Mouse (Mus musculus) adrenal gland (tissue): ENCODE results near the gene Ankrd36.
"Not testable (repeated sequence)": the region's sequence is repeated elsewhere in the genome, so short reads cannot be mapped to it uniquely, and the experiment has no call there.

Experiments
- intact Hi-C: fragments of 180-260 bp; cut with DNase I; formaldehyde crosslinking; loops from one replicate; pipeline ENCODE4 v1.15.1; 2025

Ankrd36 gene

DNA sequence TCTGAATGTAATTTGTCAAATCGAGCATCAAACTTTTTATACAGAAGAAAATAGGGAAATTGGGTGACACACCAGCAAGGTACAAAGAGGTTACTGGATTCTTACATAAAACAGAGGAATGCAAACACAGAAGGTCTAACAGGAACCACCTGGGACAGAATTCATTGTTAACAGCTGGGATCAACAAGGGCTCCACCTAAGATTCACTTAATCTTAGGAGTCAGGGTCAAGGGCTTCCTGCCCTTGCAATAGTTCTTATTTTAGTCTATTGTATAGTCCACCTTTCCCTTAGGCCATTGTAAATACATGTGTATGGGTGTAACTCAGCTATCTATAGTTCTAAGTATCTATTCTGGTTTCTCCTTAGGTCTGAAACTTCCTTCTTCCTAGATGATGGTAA, 24.8 kb upstream of the Ankrd36 start:
- intact Hi-C loops: loop anchor here (10.0 kb wide), 1 partner anchor 160 kb away; no protein-coding TSS in a partner anchor

- intact Hi-C loops: loop anchor here (10.0 kb wide), 1 partner anchor 159 kb away; no protein-coding TSS in a partner anchor
Measured at GRCm38 (mm10) chr11:5545457-5545856, 24.0 kb upstream of the Ankrd36 start.

DNA sequence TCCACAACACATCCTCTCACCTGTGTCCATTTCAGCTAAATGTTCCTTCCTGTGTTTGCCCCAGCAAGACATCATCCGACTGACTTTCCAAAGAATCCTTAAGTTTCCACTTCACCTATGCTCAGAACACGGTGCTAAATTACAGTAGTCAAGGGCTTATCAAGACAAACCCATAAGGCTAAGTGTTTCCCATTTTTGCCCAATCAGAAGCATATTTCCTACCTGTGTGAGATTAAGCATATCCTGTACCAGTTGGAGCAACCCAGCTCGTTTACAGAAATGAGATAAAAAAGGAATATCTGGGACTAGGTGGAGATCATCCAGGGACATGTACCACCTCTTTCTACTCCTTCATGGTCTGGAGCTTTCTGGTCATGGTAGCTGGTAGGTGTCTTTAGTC, 22.8 kb upstream of the Ankrd36 start:
- intact Hi-C loops: loop anchor here (10.0 kb wide), 1 partner anchor 158 kb away; no protein-coding TSS in a partner anchor

- intact Hi-C loops: no loop called here
Measured at GRCm38 (mm10) chr11:5551430-5551829, 18.1 kb upstream of the Ankrd36 start.

DNA sequence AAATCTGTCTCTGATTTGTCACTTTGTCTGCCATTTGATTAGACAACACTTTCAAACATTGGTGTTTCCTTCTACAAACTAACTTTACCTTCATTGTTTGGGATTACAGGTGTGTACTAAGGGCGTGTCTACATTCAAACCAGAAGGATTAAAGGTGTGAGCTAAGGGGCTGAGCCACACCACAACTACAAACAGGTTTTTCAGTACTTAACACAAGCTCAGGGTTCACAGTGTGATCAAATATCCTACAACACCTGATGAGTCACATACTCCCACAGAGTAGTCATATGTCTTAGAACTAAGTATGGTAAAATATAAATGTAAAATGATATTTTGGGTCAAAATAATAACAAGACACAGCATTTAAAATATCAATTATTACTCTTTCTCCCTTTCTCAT, 17.6 kb upstream of the Ankrd36 start:
- intact Hi-C loops: no loop called here

DNA sequence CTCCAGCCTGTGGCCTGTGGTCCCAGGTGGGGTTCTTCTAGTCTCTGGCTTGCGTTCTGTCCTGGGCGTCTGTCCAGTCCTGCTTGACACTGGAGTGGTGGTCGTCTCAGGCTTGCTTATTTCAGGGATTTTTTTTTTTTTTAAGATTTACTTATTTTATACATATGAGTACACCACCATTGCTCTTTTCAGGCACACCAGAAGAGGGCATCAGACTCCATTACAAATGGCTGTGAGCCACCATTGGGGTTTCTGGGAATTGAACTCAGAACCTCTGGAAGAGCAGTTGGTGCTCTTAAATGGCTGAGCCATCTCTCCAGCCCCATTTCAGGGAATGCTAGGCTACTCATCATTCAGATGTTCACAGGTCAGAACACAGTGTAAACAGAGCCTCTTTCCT, 9.2 kb upstream of the Ankrd36 start:
- intact Hi-C loops: no loop called here

- intact Hi-C loops: no loop called here
Measured at GRCm38 (mm10) chr11:5562625-5563268, 6.7 kb upstream of the Ankrd36 start.

DNA sequence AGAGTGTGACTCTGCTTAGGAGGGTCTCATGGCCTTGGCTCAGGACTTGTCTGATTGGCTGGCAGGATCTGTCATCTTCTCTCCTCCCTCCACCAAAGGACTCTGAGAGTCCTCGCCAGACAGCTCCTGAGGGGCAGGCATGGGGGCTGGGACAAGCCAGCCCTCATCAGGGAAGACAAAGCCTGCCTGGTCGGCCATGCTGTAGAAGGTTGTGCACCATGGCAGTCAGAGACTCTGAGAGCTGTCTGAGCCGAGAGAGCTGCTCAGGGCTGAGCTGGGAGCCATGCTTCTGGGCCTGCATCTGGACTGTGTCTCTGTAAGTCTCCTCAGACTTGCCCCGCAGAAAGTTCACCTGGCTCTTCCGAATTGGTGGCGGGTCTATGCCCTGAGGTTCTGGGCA, 5.6 kb upstream of the Ankrd36 start:
- intact Hi-C loops: no loop called here

DNA sequence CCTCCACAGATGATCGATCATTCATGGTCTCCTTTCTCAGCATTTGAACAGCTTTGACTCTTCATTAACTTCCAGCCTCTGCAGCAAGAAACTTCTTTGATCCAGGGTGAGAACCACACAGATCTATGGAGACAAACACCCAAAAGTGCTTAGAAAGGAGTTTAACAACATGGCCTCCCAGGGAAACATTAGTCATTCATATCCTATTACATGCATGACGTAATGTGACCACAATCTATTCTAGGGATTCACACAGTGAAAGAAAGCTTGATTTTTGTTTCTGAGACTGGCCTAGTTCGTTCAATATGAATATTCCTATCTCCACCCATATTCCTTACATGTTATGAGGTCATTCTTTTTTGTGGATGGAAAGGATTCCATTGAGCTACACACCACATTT, 3.9 kb upstream of the Ankrd36 start:
- intact Hi-C loops: no loop called here

DNA sequence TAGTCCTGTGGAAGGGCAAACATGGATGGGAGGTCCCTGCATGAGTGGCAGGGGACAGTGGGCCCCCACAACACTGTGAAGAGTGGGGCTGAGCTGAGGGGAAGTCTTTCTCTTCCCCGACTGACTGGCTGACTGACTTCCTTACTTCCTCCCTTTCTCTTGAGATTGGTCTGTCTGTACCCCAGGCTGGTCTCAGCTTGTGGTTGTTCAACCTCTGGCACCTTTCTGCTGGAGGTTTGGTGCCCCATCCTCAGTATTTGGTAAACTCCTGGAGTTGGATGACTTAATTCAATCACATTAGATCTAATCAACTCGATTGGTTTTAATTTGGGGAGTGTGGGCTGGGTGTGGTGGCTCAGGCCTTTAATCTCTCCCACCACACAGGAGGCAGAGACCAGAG, 3.0 kb upstream of the Ankrd36 start:
- intact Hi-C loops: no loop called here

DNA sequence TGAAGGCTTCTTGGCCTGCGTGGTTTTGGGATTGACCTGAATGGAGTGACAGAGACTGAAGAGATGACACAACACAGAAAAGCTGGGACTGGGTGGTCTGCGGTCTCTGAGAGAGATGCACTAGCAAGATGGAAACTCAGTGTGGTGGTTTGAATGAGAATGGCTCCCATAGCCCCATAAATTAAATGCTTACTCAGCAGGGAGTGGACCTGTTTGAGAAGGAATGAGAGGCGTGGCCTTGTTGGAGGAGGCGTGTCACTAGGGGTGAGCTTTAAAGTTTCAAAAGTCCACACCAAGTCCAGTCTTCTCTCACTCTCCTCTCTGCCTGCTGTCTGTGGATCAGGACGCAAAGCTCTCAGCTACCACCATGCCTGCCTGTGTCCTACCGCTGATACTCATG, 1.8 kb upstream of the Ankrd36 start:
- intact Hi-C loops: no loop called here

- intact Hi-C loops: no loop called here
Measured at GRCm38 (mm10) chr11:5568082-5568481, 1.4 kb upstream of the Ankrd36 start.

DNA sequence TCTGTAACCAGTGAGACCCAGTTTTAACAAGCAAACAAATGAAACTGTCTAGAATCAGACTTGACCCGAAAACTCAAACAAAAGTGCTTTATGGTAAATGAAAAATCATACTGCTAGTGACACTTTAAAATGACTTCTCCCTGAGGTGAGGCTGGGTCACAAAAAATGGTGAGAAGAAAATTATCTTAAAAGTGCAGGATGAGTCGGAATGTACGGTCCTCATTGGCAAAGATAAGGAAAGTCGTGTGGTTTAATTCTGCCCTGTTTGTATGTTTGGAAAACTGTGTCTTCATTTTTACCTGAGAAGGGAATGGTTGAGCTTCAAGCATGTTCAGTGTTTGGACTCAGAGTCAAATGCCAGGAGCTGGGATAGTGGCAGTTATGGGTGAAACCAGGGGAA, 2.4 kb downstream of the Ankrd36 start:
- intact Hi-C loops: no loop called here

- intact Hi-C loops: no loop called here
Measured at GRCm38 (mm10) chr11:5573821-5574220, 4.3 kb downstream of the Ankrd36 start.

DNA sequence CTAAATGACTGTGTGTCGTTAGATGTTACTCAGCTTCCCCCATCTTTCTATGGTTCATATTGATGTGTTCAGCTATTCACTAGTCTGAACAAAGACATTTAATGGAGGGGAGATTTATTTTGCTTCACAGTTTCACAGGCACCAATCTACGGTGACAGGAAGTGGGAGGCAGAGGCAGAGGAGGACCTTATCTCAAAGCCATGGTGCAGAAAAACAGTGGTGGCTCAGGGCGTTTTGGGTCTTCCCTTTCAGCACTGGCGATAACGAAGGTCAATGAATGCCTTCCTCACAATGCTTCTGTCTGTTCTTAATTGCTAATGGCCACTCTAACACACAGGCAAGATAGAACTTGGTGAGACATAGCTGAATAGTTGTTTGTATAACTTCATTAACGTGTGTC, 5.6 kb downstream of the Ankrd36 start:
- intact Hi-C loops: no loop called here

DNA sequence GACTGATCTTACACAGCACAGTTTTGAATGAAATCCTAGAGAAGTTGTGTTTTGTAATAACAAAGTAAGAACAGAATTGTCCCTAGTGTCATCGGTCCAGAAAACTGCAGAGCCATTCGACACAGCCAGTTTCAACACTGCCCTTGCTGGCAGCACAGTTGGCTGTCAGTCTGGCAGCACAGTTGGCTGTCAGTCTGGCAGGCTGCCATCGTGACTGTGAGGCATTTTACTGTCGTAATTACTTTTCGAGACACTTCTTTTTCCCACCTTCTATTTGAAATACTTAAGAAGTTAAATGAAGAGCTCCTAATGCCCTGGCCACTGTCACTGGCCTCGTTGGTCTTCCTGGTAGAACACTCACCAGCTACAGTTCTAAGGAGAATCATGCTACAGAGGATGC, 22.9 kb downstream of the Ankrd36 start:
- intact Hi-C loops: no loop called here

- intact Hi-C loops: no loop called here
Measured at GRCm38 (mm10) chr11:5595381-5595791, 25.9 kb downstream of the Ankrd36 start.

- intact Hi-C loops: no loop called here
Measured at GRCm38 (mm10) chr11:5595792-5596191, 26.3 kb downstream of the Ankrd36 start.

GRCm38 (mm10) chr11:5596756-5597155, 27.3 kb downstream of the Ankrd36 start:
- intact Hi-C loops: no loop called here

DNA sequence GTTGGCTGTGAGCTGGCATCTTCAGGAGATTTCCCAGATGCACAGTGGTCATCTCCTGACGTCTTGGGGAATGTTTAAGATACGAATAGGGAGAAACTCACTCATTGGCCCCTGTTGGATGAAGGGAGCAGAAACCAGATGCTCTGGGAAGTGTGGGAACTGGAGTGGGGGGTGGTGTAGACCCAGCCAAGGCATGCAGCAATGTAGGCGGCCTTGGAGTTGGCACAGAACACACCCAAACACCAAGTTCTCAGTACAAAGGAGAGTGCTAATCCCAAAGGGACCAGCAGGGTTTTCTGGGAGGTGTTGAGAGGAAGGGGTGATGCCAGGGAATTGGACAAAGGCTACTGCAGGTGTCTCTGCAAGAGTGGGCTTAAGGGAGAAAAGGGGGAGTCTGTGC, 35.9 kb downstream of the Ankrd36 start:
- intact Hi-C loops: no loop called here

DNA sequence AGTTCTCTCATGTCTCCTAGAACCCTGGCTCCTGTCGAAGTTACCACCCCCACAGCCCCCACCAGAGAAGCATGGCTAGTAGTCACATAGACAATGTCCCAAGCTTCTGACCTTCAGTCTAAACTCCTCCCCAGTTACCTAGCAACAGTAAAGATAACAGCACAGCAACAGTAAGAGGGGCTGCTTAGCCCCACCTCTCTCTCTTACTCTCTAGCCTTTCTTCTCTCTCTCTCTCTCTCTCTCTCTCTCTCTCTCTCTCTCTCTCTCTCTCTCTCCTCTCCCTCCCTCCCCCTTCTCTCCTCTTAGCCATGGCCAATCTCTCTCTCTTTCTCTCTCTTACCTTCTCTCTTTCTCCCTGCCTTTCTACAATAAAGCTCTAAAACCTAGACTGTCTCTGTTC, 42.4 kb downstream of the Ankrd36 start:
- intact Hi-C loops: not testable (repeated sequence)

DNA sequence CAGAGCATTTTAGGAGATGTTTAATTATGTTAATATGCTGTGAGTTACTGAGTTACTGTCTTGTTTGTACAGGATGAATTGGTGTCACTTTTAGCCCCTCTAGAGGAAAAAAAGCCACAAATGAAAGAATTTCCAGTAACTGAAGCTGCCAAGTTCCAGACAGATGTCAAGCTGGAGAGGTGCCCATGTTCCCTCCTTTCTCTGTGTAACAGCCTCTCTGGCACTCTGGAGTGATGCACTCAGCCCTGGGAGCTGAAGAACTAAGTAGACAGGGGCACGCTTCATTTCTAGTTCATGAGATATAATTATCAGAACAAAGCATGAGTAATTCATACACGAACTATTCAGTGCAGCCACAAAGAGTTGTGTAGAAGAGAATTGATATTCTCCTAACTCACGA, 45.0 kb downstream of the Ankrd36 start:
- intact Hi-C loops: no loop called here

DNA sequence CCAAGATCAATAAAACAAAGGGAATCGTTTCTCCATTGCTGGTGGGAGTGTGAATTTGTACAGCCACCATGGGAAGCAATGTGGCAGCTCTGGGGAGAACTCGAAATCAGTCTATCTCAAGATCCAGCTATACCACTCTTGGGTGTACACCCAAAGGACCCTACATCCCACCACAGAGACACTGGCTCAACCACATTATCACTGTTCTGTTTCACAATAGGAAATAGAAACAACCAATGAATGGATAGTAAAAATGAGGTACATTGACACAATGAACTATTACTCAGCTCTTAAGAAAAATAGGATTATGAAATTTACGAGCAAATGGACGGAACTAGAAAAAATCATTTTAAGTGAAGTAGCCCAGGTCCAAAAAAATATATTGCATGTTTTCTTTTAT, 55.6 kb downstream of the Ankrd36 start:
- intact Hi-C loops: no loop called here

- intact Hi-C loops: loop anchor here (2.0 kb wide), 1 partner anchor 146 kb away; no protein-coding TSS in a partner anchor
Measured at GRCm38 (mm10) chr11:5629033-5629432, 59.5 kb downstream of the Ankrd36 start.
